Mouse (Mus musculus) liver, embryonic 13.5 days (tissue): ENCODE data around the gene Sgtb. TPM values are rescaled to one million over a fixed set of nuclear protein-coding genes. Genes with fewer than 3 reads are reported as not detected.

Experiments used
- ATAC-seq: fragments of 200-750 bp; cut with Nextera tagmentation; 2 replicates; pipeline ENCODE4 v1.8.0; 2017; ENCODE audit warnings: low read depth, mild to moderate bottlenecking, moderate number of reproducible peaks, moderate library complexity
- DNase-seq: peaks from one replicate; pipeline ENCODE4 v3.0.0; 2022
- H3K27ac ChIP-seq: fragments of 300-500 bp; sonication (generic); 2 replicates; pipeline ENCODE4 v1.5.1; 2015; ENCODE audit warnings: moderate library complexity, mild to moderate bottlenecking, inconsistent platforms
- H3K27me3 ChIP-seq: fragments of 300-500 bp; sonication (generic); 2 replicates; pipeline ENCODE4 v1.6.1; 2015; ENCODE audit warnings: mild to moderate bottlenecking, inconsistent platforms
- H3K36me3 ChIP-seq: fragments of 300-500 bp; sonication (generic); 2 replicates; pipeline ENCODE4 v1.6.1; 2015; ENCODE audit warnings: mild to moderate bottlenecking, inconsistent platforms
- H3K4me1 ChIP-seq: fragments of 300-500 bp; sonication (generic); replicated peaks from 2 replicates; pipeline ENCODE4 v1.6.1; 2015; ENCODE audit warnings: inconsistent platforms
- H3K4me2 ChIP-seq: fragments of 300-500 bp; sonication (generic); 2 replicates; pipeline ENCODE4 v1.6.1; 2015; ENCODE audit warnings: inconsistent platforms, mild to moderate bottlenecking, moderate library complexity
- H3K4me3 ChIP-seq: fragments of 300-500 bp; sonication (generic); replicated peaks from 2 replicates; pipeline ENCODE4 v1.5.1; 2015; ENCODE audit warnings: mild to moderate bottlenecking, inconsistent platforms
- H3K9ac ChIP-seq: fragments of 300-500 bp; sonication (generic); 2 replicates; pipeline ENCODE4 v1.6.1; 2015; ENCODE audit warnings: mild to moderate bottlenecking, inconsistent platforms
- H3K9me3 ChIP-seq: fragments of 300-500 bp; sonication (generic); replicated peaks from 2 replicates; pipeline ENCODE4 v1.6.1; 2016; ENCODE audit warnings: inconsistent platforms
- WGBS: fragments of 180-500 bp; shearing (Covaris S2); methylation state at CpG from one replicate; pipeline ENCODE4 v1.1.7; 2015; ENCODE audit not compliant: insufficient replicate concordance; 5-methylcytosine and 5-hydroxymethylcytosine counted together
- polyA plus RNA-seq: library from polyadenylated mRNA; unstranded; fragments of >200 nt; fragmentation: Nextera tagmentation; extraction: Ambion mirVana; gene quantifications from 2 replicates; pipeline ENCODE4 v1.2.1, GENCODE M21; 2015

Sgtb gene
- polyA plus RNA-seq, 1 experiment from 2014 or later, result 0.62 TPM

- H3K36me3 ChIP-seq, result no peaks in the 10 kb centered on the region
- no peaks in the 10 kb centered on the region for H3K27me3 ChIP-seq
- no peak overlapping the region for H3K4me3 ChIP-seq
- H3K9me3 ChIP-seq, result no peaks in the 10 kb centered on the region
- H3K27ac ChIP-seq, result no peak overlapping the region
- ATAC-seq (no peak), DNase-seq (no peak)
- WGBS, result 82% methylated on average over 7 of the region's 7 CpGs
- no peak overlapping the region for H3K9ac ChIP-seq
- H3K4me1 ChIP-seq, result no peaks in the 10 kb centered on the region
- H3K4me2 ChIP-seq, result no peak overlapping the region
Observed at GRCm38 (mm10) chr13:104082504-104082903, 27.0 kb upstream of the Sgtb start.

DNA sequence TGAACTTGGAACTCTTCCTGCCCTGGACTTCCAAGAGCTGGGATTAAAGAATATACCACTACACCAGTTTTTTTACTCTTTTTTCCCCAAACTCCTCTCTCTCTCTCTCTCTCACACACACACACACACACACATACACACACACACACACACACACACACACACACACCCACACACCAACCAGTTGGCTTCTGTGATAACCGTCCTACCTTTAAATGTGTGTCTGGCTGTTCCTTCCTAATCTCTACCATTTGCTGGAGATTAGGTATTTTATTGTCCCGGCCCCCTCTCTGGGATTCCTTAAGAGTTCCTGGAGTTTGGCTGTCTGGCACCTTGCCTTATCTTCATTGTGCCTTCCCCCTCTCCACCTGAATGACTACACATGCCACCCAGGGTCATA, 24.9 kb upstream of the Sgtb start:
- DNase-seq (no peak), ATAC-seq (no peak)
- Histone ChIP-seq H3K36me3 (no peaks in the 10 kb centered on the region), H3K4me1 (no peaks in the 10 kb centered on the region), H3K27me3 (no peaks in the 10 kb centered on the region), H3K9ac (no peak overlapping the region), H3K4me2 (no peak overlapping the region), H3K9me3 (no peaks in the 10 kb centered on the region), H3K4me3 (no peak overlapping the region), H3K27ac (no peak overlapping the region)
- WGBS, result 39% methylated on average over 2 of the region's 2 CpGs

DNA sequence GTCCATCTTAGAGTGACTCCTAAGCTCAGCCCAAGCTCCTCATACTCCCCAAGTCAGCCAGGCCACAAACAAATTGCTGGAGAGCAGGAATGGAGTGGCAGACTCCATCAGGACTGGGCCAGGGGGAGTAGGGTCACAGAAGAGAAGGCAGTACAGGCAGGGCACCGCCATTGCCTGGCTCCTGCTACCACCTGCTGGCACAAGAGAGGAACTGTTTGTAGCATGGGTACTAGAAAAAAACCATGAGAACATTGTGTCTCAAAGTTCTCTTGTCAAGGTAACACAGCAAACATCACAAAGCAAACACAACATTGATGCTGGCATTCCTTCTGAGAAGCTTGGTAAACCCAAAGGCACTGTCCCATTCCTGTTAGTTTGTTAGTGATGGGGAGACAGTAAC, 20.2 kb upstream of the Sgtb start:
- DNase-seq (no peak), ATAC-seq (no peak; the same call in 1 of the 2 replicates)
- no peaks in the 10 kb centered on the region for H3K4me1 ChIP-seq
- no peak overlapping the region for H3K27ac ChIP-seq
- WGBS, result 30% methylated on average over 1 of the region's 1 CpGs
- H3K36me3 ChIP-seq, result no peaks in the 10 kb centered on the region
- H3K4me2 ChIP-seq, result no peak overlapping the region
- no peak overlapping the region for H3K4me3 ChIP-seq
- H3K27me3 ChIP-seq, result no peaks in the 10 kb centered on the region
- no peak overlapping the region for H3K9ac ChIP-seq
- no peaks in the 10 kb centered on the region for H3K9me3 ChIP-seq

GRCm38 (mm10) chr13:104091734-104092133, 17.8 kb upstream of the Sgtb start:
- Histone ChIP-seq H3K36me3 (no peaks in the 10 kb centered on the region), H3K4me3 (no peak overlapping the region), H3K9ac (no peak overlapping the region), H3K27ac (no peak overlapping the region), H3K4me2 (no peak overlapping the region), H3K9me3 (no peaks in the 10 kb centered on the region), H3K4me1 (no peaks in the 10 kb centered on the region; the same call in 1 of the 2 replicates), H3K27me3 (no peaks in the 10 kb centered on the region)
- ATAC-seq (no peak), DNase-seq (no peak)
- WGBS, result 16% methylated on average over 1 of the region's 1 CpGs

GRCm38 (mm10) chr13:104094531-104095385, 14.8 kb upstream of the Sgtb start:
- no peaks in the 10 kb centered on the region for H3K9me3 ChIP-seq
- H3K4me2 ChIP-seq, result no peak overlapping the region
- WGBS, result 68% methylated on average over 11 of the region's 11 CpGs
- H3K27ac ChIP-seq, result no peak overlapping the region
- H3K4me1 ChIP-seq, result no peaks in the 10 kb centered on the region; the same call in 1 of the 2 replicates
- no peak overlapping the region for H3K9ac ChIP-seq
- no peaks in the 10 kb centered on the region for H3K36me3 ChIP-seq
- no peak overlapping the region for H3K4me3 ChIP-seq
- DNase-seq, result peak; percentile 11
- ATAC-seq, result peak; percentile 65
- no peaks in the 10 kb centered on the region for H3K27me3 ChIP-seq

GRCm38 (mm10) chr13:104095955-104096354, 13.6 kb upstream of the Sgtb start:
- H3K9ac ChIP-seq, result no peak overlapping the region
- no peak overlapping the region for H3K27ac ChIP-seq
- H3K4me3 ChIP-seq, result no peak overlapping the region
- H3K9me3 ChIP-seq, result no peaks in the 10 kb centered on the region
- no peaks in the 10 kb centered on the region; the same call in 1 of the 2 replicates for H3K4me1 ChIP-seq
- no peaks in the 10 kb centered on the region for H3K27me3 ChIP-seq
- DNase-seq, result no peak
- no peak for ATAC-seq
- H3K4me2 ChIP-seq, result no peak overlapping the region
- H3K36me3 ChIP-seq, result no peaks in the 10 kb centered on the region
- WGBS, result 62% methylated on average over 7 of the region's 7 CpGs

DNA sequence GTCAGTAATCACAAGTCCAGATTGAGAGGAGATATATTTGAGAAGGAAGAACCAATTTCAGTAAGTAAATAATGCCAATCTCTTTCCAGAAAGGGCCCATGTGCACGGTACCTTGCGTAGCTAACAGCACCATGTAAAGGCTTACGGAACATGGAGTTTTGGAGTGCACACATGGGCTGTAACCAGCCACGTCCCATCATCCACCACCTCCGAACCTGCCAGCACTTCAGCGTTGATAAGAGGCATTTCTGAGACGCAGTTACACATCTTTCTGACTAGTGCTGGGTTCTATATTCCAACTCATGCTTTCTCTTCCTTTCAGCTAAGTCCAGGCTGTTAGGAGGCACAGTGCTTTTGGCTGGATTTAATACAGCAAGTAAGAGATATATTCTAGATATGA, 12.4 kb upstream of the Sgtb start:
- Histone ChIP-seq H3K9ac (no peak overlapping the region), H3K4me1 (no peaks in the 10 kb centered on the region; the same call in 1 of the 2 replicates), H3K27ac (no peak overlapping the region), H3K9me3 (no peaks in the 10 kb centered on the region), H3K4me3 (no peak overlapping the region), H3K36me3 (no peaks in the 10 kb centered on the region), H3K27me3 (no peaks in the 10 kb centered on the region), H3K4me2 (no peak overlapping the region)
- 80% methylated on average over 7 of the region's 7 CpGs for WGBS
- ATAC-seq, result no peak
- DNase-seq, result no peak

DNA sequence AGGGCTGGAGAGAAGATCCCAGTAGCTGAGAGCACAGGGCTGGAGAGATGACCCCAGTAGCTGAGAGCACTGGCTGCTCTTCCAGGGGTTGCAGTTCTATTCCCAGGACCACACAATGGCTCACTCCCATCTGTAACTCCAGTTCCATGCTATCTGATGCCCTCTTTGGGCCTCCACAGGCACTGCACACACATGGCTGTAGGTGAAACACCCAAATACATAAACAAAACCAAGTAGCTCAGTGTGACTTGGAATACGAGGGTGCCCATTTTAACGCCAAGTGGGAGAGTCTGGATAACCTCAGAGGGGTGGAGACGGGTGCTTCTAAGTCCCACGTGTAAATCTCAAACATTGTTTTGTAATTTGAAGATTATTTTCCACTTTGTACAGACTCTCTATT, 9.1 kb upstream of the Sgtb start:
- Histone ChIP-seq H3K9me3 (no peaks in the 10 kb centered on the region), H3K36me3 (0 out of 2 replicates have a peak, but pooled peaks cover 2% of the 10 kb centered on the region), H3K9ac (no peak overlapping the region), H3K4me1 (no peaks in the 10 kb centered on the region), H3K4me3 (no peak overlapping the region), H3K27me3 (no peaks in the 10 kb centered on the region), H3K27ac (no peak overlapping the region), H3K4me2 (no peak overlapping the region)
- WGBS, result 75% methylated on average over 4 of the region's 4 CpGs
- ATAC-seq (no peak), DNase-seq (no peak)

DNA sequence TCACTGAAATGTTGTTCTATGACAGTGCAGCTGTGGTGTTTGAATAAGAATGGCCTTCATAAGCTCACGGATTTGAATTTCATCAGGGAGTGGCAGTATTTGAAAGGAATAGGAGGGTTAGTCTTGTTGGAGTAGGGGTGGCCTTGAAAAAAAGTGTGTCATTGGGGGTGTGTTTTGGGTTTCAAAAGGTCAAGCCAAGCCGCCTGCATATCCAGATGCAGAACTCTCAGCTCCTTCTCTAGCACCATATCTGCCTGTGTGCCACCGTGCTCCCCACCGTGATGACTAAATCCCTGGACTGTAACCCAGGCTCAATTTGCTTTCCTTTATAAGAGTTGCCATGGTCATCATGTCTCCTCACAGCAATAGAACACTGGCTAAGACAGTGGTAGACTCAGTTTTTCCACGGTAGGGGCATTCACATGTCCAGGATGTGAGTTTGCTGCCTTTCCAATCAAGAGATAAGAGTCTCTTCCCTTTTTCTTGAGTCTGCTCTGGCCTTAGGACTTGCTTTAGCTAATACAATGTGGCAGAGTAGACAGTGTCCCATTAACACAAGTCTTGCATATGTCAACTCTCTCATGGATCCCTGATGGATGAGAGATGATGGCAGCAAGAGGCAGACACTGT, 7.8 kb upstream of the Sgtb start:
- no peak overlapping the region for H3K4me3 ChIP-seq
- no peak overlapping the region for H3K9ac ChIP-seq
- WGBS, result 61% methylated on average over 5 of the region's 5 CpGs
- DNase-seq (no peak), ATAC-seq (no peak)
- no peak overlapping the region for H3K4me2 ChIP-seq
- 0 out of 2 replicates have a peak, but pooled peaks cover 2% of the 10 kb centered on the region for H3K36me3 ChIP-seq
- no peaks in the 10 kb centered on the region for H3K27me3 ChIP-seq
- no peak overlapping the region for H3K27ac ChIP-seq
- H3K9me3 ChIP-seq, result no peaks in the 10 kb centered on the region
- H3K4me1 ChIP-seq, result no peaks in the 10 kb centered on the region

DNA sequence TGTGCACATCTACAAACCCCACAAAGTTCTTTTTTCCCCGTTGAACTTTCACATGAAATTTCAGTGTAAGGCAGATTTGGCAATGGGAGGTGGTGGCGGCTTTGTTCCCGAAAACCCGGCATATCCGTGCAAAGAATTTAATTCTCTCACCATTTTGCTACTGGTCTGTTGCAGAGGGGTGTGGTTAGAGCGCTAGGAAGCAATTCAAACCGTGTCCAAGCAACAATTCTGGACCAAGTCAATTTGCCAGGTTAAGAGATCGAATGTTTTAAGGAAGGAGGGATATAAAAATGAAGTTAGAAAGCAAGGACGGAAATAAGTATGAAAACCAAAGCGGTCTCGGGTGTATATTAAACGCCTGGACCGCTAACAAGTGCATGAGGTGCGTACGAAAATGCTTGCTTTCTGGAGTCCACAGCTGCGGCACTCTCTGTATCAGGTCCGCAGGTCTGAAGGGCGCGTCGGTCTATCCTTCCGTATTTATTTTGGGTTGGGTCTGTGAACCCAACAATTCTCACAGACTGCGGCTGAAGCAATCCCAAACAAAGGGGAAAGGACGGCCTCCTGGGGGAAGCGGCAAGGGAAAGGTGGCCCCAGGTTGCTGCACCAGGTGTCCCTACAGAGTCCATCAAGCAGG, 772 bp upstream of the Sgtb start:
- Histone ChIP-seq H3K4me2 (peak overlapping the region; percentile 87), H3K9me3 (no peaks in the 10 kb centered on the region), H3K4me3 (peak overlapping the region; percentile 65), H3K27me3 (peaks cover 26% of the 10 kb centered on the region), H3K36me3 (0 out of 2 replicates have a peak, but pooled peaks cover under 1% of the 10 kb centered on the region), H3K9ac (peak overlapping the region; percentile 67), H3K27ac (no peak overlapping the region; the same call in 1 of the 2 replicates), H3K4me1 (peaks cover 20% of the 10 kb centered on the region)
- whole genome bisulfite sequencing, result 1% methylated on average over 24 of the region's 24 CpGs
- ATAC-seq, result peak; percentile 25
- peak; percentile 6 for DNase-seq

DNA sequence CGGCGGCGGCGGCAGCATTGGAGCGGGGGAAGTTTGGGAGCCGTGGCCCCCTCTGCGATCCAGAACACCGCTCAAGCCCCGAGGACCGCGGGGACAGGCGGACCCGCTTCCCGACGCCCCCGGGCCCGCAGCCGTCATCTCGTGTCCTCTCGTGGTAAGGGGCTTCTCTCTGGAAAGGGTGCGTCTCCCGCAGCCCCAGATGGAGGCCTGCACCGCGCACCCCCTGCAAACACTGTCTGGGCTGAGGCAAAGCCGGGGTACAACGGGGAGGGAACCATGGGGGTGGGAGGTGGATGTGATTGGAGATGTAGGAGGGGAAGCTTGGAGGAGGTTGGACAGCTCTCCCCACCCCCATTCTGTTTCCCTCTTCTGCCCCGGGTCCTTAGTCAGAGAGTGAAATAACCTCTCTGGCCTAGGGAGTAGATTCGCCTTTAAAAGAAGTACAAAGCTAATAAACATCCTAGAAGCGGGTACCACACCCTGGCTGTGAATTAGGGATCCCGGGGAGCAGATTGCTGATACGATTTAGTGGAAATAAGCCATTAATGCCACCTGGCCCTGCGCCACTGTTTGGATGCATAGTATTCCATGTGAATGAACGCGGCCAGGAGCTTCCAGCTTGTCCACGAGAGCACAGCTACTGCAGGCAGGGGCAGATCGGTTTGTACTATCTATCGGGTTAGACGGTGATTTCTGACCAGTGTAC, 428 bp downstream of the Sgtb start:
- Histone ChIP-seq H3K4me2 (peak overlapping the region; percentile 87), H3K9me3 (no peaks in the 10 kb centered on the region), H3K36me3 (no peaks in the 10 kb centered on the region), H3K9ac (peak overlapping the region; percentile 68), H3K4me1 (peaks cover 20% of the 10 kb centered on the region), H3K27ac (no peak overlapping the region), H3K27me3 (peaks cover 26% of the 10 kb centered on the region), H3K4me3 (peak overlapping the region; percentile 65)
- peak; percentile 4 for DNase-seq
- ATAC-seq, result peak; percentile 25
- WGBS, result 7% methylated on average over 38 of the region's 38 CpGs
